Mouse (Mus musculus) cerebellum, adult 11 months (tissue): ENCODE measurements around the gene Agap2.

Experiments
- DNase-seq: peaks from one replicate; pipeline ENCODE4 v3.0.0; 2022

Gene Agap2

GRCm38 (mm10) chr10:127137896-127138295, 62.8 kb downstream of the Agap2 start:
- no peak for DNase-seq

DNA sequence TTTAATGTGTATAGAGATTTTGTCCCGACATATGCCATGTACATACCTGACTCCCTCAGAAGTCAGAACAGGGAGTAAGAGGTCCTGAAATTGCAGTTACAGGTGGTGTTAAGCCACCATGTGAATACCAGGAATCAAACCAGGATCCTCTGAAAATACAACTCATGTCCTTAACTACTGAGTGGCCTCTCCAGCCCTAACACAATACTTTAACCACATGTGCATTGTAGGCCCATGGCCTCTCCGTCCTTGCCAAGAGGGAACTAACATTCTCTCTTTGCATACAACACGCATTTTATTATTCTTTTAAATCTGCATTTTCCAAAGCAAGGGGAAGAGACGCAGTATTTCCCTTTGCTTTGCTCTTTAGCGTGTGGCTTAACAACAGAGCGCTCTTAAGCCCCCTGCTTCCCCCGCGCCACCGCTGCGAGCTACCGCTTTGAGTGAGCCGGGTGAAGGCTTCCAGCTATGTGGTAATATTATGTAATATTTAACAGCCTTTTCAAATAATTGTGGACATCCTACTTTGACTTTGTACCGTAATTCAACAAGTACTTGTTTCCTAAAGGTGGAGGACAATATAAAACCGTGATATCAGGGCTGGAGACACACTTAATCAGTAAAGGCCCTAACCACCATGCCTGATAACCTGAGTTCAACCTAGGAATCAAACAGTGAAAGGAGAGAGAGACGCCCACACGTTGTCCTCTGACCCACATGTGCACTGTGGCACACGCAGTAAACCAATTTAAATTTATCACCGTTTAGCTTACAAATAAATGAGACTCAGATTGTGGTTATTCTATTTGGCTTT, 63.5 kb downstream of the Agap2 start:
- no peak for DNase-seq

GRCm38 (mm10) chr10:127140971-127141370, 65.9 kb downstream of the Agap2 start:
- DNase-seq, result no peak

DNA sequence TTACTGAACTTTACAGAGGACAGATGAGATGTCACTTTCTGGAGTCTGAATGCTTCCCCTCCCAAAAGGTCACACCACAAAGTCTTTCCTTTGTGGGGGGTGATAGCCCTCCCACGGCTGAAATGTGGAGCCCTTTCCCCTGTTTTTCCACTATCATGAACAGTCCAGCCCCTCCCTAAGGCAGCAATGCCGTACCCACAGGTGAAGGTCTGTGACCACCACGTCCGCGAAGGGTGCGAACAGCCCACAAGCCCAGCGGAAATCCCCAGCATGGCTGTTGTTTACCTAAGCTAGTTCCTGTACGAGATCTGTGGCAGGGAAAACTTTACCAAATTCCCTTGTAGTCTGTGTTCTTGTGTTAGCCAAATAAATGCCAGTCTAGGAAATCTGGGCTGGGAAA, 66.4 kb downstream of the Agap2 start:
- DNase-seq, result no peak
